Mouse (Mus musculus): ENCODE measurements at regions not wholly inside any gene's neighbourhood (a gene's known extent, or its start where the extent isn't known, plus 50 kb on each side); places are given as distances from the start of the nearest gene placed in this dataset.
A peak's percentile ranks its signal among the peaks of the same experiment; 100 is the strongest.

GRCm38 (mm10) chr7:35893292-35893691, 90.5 kb upstream of the Zfp507 start:
- H3K4me3 ChIP-seq (ENCODE audit: control insufficient read depth, low read depth, low read length) = no peak overlapping the region
- no peaks in the 10 kb centered on the region for H3K36me3 ChIP-seq (ENCODE audit: control insufficient read depth, insufficient read depth, low read length)
- no peaks in the 10 kb centered on the region for H3K4me1 ChIP-seq (ENCODE audit: control insufficient read depth, insufficient read depth, low read length)
- H3K27me3 ChIP-seq (ENCODE audit: control insufficient read depth, insufficient read depth, low read length) = no peaks in the 10 kb centered on the region
- TF ChIP-seq POLR2A (IDR thresholded peaks at IDR 0.05; ENCODE audit: control insufficient read depth, low read depth, low read length) (no peak), CTCF (IDR thresholded peaks at IDR 0.05; ENCODE audit: control insufficient read depth, insufficient read depth, insufficient replicate concordance, low read depth, low read length) (no peak)
- H3K27ac ChIP-seq (ENCODE audit: control insufficient read depth, insufficient read depth, low read depth, low read length) = no peak overlapping the region

DNA sequence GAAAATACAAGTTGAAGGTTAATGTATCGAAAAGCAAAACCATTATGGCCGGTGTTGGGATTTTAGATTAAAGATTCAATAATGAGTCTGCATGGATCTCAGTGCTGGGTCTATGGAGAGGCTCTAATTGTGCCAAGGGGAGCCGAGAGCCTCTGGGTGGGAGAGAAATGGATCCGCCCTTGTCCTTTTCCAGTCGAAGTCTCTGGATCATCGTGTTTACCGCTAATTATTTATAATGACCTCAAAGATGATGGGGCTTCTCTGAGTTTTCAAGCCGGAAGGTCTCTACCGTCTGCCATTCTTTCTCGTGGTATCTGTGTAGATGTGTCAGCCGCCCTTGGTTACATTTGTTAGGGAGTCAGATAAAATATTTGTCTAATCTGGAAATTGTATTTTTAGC, 83.2 kb upstream of the Zfp507 start:
- TF ChIP-seq POLR2A (IDR thresholded peaks at IDR 0.05; ENCODE audit: control insufficient read depth, low read depth, low read length) (no peak), CTCF (IDR thresholded peaks at IDR 0.05; ENCODE audit: control insufficient read depth, insufficient read depth, insufficient replicate concordance, low read depth, low read length) (no peak)

DNA sequence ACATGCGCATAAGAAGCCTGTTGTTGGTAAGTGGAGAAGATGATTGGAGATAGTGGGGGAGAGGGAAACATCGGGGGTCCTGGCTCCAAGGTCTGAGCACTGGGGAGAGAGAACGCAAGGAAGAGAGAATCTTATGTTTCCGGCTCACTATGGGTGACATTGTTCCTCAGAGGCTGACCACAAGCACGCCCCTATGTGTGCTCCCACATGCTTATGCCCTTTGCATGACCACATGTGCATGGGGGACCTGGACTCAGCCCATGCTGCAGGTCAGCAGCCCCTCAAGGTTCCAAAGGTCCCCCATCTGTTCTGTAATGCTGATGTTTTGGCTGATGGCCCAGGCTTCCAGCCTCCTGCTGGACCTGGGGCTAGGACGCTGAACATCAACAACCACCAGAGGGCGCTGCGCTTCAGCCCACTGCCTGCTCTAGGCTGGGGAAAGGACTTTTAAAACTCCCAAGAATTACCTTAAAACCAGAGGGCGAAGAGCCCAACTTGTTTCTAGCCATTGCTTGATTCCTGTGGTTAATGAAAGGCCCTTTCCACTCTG, 77.0 kb upstream of the Zfp507 start:
- H3K27me3 ChIP-seq (ENCODE audit: control insufficient read depth, insufficient read depth, low read length) = no peaks in the 10 kb centered on the region

More for the DNA sequence above, 83.2 kb upstream of the Zfp507 start:
- Histone ChIP-seq H3K4me3 (ENCODE audit: control insufficient read depth, low read depth, low read length) (no peak overlapping the region), H3K4me1 (ENCODE audit: control insufficient read depth, insufficient read depth, low read length) (no peaks in the 10 kb centered on the region), H3K27ac (ENCODE audit: control insufficient read depth, insufficient read depth, low read depth, low read length) (no peak overlapping the region), H3K27me3 (ENCODE audit: control insufficient read depth, insufficient read depth, low read length) (no peaks in the 10 kb centered on the region), H3K36me3 (ENCODE audit: control insufficient read depth, insufficient read depth, low read length) (no peaks in the 10 kb centered on the region)

GRCm38 (mm10) chr7:35878164-35878563, 75.4 kb upstream of the Zfp507 start:
- Histone ChIP-seq H3K27ac (ENCODE audit: control insufficient read depth, insufficient read depth, low read depth, low read length) (no peak overlapping the region), H3K4me1 (ENCODE audit: control insufficient read depth, insufficient read depth, low read length) (no peaks in the 10 kb centered on the region), H3K27me3 (ENCODE audit: control insufficient read depth, insufficient read depth, low read length) (no peaks in the 10 kb centered on the region), H3K36me3 (ENCODE audit: control insufficient read depth, insufficient read depth, low read length) (no peaks in the 10 kb centered on the region), H3K4me3 (ENCODE audit: control insufficient read depth, low read depth, low read length) (no peak overlapping the region)
- TF ChIP-seq CTCF (IDR thresholded peaks at IDR 0.05; ENCODE audit: control insufficient read depth, insufficient read depth, insufficient replicate concordance, low read depth, low read length) = no peak
- no peak for TF ChIP-seq POLR2A (IDR thresholded peaks at IDR 0.05; ENCODE audit: control insufficient read depth, low read depth, low read length)

More for the DNA sequence above, 77.0 kb upstream of the Zfp507 start:
- H3K27ac ChIP-seq (ENCODE audit: control insufficient read depth, insufficient read depth, low read depth, low read length) = no peak overlapping the region
- no peaks in the 10 kb centered on the region for H3K4me1 ChIP-seq (ENCODE audit: control insufficient read depth, insufficient read depth, low read length)
- no peak overlapping the region for H3K4me3 ChIP-seq (ENCODE audit: control insufficient read depth, low read depth, low read length)
- TF ChIP-seq CTCF (IDR thresholded peaks at IDR 0.05; ENCODE audit: control insufficient read depth, insufficient read depth, insufficient replicate concordance, low read depth, low read length) (peak; percentile 90), POLR2A (IDR thresholded peaks at IDR 0.05; ENCODE audit: control insufficient read depth, low read depth, low read length) (no peak)
- no peaks in the 10 kb centered on the region for H3K36me3 ChIP-seq (ENCODE audit: control insufficient read depth, insufficient read depth, low read length)

DNA sequence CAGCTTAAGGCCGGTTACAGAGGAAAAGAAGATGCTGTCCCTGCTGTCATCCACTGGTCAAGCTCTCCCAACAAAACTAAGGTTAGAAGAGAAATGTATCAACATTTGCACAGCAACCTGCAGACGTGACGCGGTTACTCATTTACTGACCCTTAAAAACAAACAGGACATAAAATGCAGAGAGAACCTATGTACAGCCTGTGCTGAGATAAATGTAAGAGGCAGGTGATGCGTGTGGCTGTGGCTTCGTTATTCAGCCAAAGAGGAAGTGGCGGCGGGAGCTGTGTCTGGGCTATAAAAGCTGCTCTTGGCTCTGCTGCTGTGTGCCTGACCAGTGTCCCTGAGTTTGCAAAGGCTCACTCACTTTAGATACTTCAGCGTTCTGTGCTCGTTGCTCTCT, 58.2 kb upstream of the Zfp507 start:
- no peak overlapping the region for H3K27ac ChIP-seq (ENCODE audit: control insufficient read depth, insufficient read depth, low read depth, low read length)
- H3K27me3 ChIP-seq (ENCODE audit: control insufficient read depth, insufficient read depth, low read length) = no peaks in the 10 kb centered on the region
- no peak overlapping the region for H3K4me3 ChIP-seq (ENCODE audit: control insufficient read depth, low read depth, low read length)
- H3K36me3 ChIP-seq (ENCODE audit: control insufficient read depth, insufficient read depth, low read length) = no peaks in the 10 kb centered on the region
- no peak for TF ChIP-seq CTCF (IDR thresholded peaks at IDR 0.05; ENCODE audit: control insufficient read depth, insufficient read depth, insufficient replicate concordance, low read depth, low read length)
- TF ChIP-seq POLR2A (IDR thresholded peaks at IDR 0.05; ENCODE audit: control insufficient read depth, low read depth, low read length) = no peak
- no peaks in the 10 kb centered on the region for H3K4me1 ChIP-seq (ENCODE audit: control insufficient read depth, insufficient read depth, low read length)

- Histone ChIP-seq H3K27ac (ENCODE audit: control insufficient read depth, insufficient read depth, low read depth, low read length) (no peak overlapping the region), H3K4me1 (ENCODE audit: control insufficient read depth, insufficient read depth, low read length) (no peaks in the 10 kb centered on the region), H3K4me3 (ENCODE audit: control insufficient read depth, low read depth, low read length) (no peak overlapping the region), H3K36me3 (ENCODE audit: control insufficient read depth, insufficient read depth, low read length) (no peaks in the 10 kb centered on the region), H3K27me3 (ENCODE audit: control insufficient read depth, insufficient read depth, low read length) (no peaks in the 10 kb centered on the region)
- no peak for TF ChIP-seq CTCF (IDR thresholded peaks at IDR 0.05; ENCODE audit: control insufficient read depth, insufficient read depth, insufficient replicate concordance, low read depth, low read length)
- TF ChIP-seq POLR2A (IDR thresholded peaks at IDR 0.05; ENCODE audit: control insufficient read depth, low read depth, low read length) = no peak
These were observed 56.8 kb upstream of the Zfp507 start for GRCm38 (mm10) chr7:35859601-35860000.

DNA sequence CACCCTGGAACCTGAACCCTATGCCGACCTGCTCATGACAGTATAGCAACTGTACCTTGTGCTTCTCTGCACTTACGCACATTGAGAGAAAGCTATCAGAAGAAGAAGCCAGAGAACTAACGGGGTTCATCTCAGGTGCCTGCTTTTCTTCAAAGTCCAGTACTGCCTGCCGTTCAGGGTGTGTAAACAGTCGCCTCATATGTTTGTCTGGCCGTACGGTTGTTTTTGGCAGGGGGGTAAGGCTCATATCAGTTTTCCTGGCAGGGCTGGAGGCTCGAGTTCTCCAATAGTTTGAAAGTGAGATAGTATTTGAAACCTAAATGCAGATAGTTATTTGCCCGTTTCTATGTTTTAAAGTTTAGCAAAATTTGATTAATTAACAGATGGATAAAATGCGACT, 54.9 kb upstream of the Zfp507 start:
- TF ChIP-seq POLR2A (IDR thresholded peaks at IDR 0.05; ENCODE audit: control insufficient read depth, low read depth, low read length) = no peak
- TF ChIP-seq CTCF (IDR thresholded peaks at IDR 0.05; ENCODE audit: control insufficient read depth, insufficient read depth, insufficient replicate concordance, low read depth, low read length) = no peak
- Histone ChIP-seq H3K4me1 (ENCODE audit: control insufficient read depth, insufficient read depth, low read length) (no peaks in the 10 kb centered on the region), H3K27me3 (ENCODE audit: control insufficient read depth, insufficient read depth, low read length) (no peaks in the 10 kb centered on the region)

More for the DNA sequence above, 54.9 kb upstream of the Zfp507 start:
- H3K27ac ChIP-seq (ENCODE audit: control insufficient read depth, insufficient read depth, low read depth, low read length) = no peak overlapping the region
- peak overlapping the region; percentile 71 for H3K4me3 ChIP-seq (ENCODE audit: control insufficient read depth, low read depth, low read length)
- no peaks in the 10 kb centered on the region for H3K36me3 ChIP-seq (ENCODE audit: control insufficient read depth, insufficient read depth, low read length)

Measured in testis, adult 2 months (tissue).